In genomic region chr4:128721061-128721648, GRCm38 (mm10) we compare ENCODE assay signal across 14 mouse cellular contexts. TPM values are rescaled to one million over a fixed set of nuclear protein-coding genes. Genes with fewer than 3 reads are reported as not detected.
DNase-seq lines count a peak whose midpoint lies in the region; ATAC-seq and TF ChIP-seq lines count a peak whose summit lies in the region.
"Had no signal": no experiment of that assay in that cellular context is flagged by ENCODE, and none has a peak within 500 bp of the region (broad histone marks: within the 10 kb centered on the region; RNA-seq: fewer than 3 reads in every experiment).

No protein-coding gene starts in this region.

- 0 out of 2 replicates have a peak, but pooled peaks cover 6% of the 10 kb centered on the region for H3K36me3 ChIP-seq in limb, embryonic 10.5 days
- no peaks in the 10 kb centered on the region for H3K36me3 ChIP-seq in stomach, postnatal 0 days (ENCODE audit: control insufficient read depth, insufficient read depth, low read length)
- 0 out of 2 replicates have a peak, but pooled peaks cover 6% of the 10 kb centered on the region for H3K36me3 ChIP-seq in intestine, postnatal 0 days (ENCODE audit: control insufficient read depth, insufficient read depth)
- H3K36me3 ChIP-seq: liver, embryonic 15.5 days; neural tube, embryonic 12.5 days had no signal

- TF ChIP-seq EP300 in stomach, postnatal 0 days (optimal IDR thresholded peaks at IDR 0.05) = no peak

- WGBS in limb, embryonic 10.5 days = 88% methylated on average over 9 of the region's 9 CpGs
- 53% methylated on average over 9 of the region's 9 CpGs for WGBS in stomach, postnatal 0 days
- 82% methylated on average over 9 of the region's 9 CpGs for WGBS in intestine, postnatal 0 days

- H3K27me3 ChIP-seq in limb, embryonic 10.5 days (ENCODE audit: low read depth, poor library complexity, severe bottlenecking) = peaks cover 53% of the 10 kb centered on the region
- H3K27me3 ChIP-seq in stomach, postnatal 0 days (ENCODE audit: control insufficient read depth, insufficient read depth, low read length) = no peaks in the 10 kb centered on the region
- no peaks in the 10 kb centered on the region for H3K27me3 ChIP-seq in intestine, postnatal 0 days (replicated peaks; ENCODE audit: control insufficient read depth, insufficient read depth, low read length)

- H3K4me3 ChIP-seq in left cerebral cortex, adult 2 months = no peak overlapping the region
- no peak overlapping the region for H3K4me3 ChIP-seq in limb, embryonic 10.5 days
- no peak overlapping the region for H3K4me3 ChIP-seq in stomach, postnatal 0 days (ENCODE audit: low read depth, low read length)
- H3K4me3 ChIP-seq in intestine, postnatal 0 days (ENCODE audit: low read depth, low read length) = no peak overlapping the region
- H3K4me3 ChIP-seq: liver, embryonic 15.5 days; neural tube, embryonic 12.5 days had no signal

- DNase-seq in left cerebral cortex, postnatal 4 days = peak; percentile 87
- no peak for DNase-seq in left cerebral cortex, adult 2 months (ENCODE audit: extremely low spot score in 1 of 2, low spot score in 2 of 2)
- peak; percentile 84 to 86 for DNase-seq in cerebellum, postnatal 14 days
- no peak for DNase-seq in limb, embryonic 10.5 days (ENCODE audit: low spot score)
- DNase-seq in stomach, postnatal 0 days (ENCODE audit: low spot score) = no peak
- no peak for DNase-seq in gastrocnemius, postnatal 10 days
- DNase-seq: adrenal gland, postnatal 36 days; gastrocnemius, postnatal 36 days; kidney, adult 11 months; right cerebral cortex, postnatal 4 days had no signal

- no peak overlapping the region for H3K27ac ChIP-seq in left cerebral cortex, adult 2 months
- H3K27ac ChIP-seq in limb, embryonic 10.5 days = 0 out of 2 replicates have a peak overlapping the region, but pooled peaks have one; percentile 32
- H3K27ac ChIP-seq in stomach, postnatal 0 days (replicated peaks) = no peak overlapping the region
- H3K27ac ChIP-seq in intestine, postnatal 0 days (ENCODE audit: low read depth, low read length) = no peak overlapping the region
- H3K27ac ChIP-seq: liver, embryonic 15.5 days had no signal

- peaks cover 82% of the 10 kb centered on the region for H3K4me1 ChIP-seq in limb, embryonic 10.5 days
- H3K4me1 ChIP-seq in stomach, postnatal 0 days (replicated peaks; ENCODE audit: control insufficient read depth, insufficient read depth) = 0 out of 2 replicates have a peak, but pooled peaks cover 2% of the 10 kb centered on the region
- H3K4me1 ChIP-seq in intestine, postnatal 0 days (replicated peaks; ENCODE audit: control insufficient read depth, insufficient read depth, low read length) = no peaks in the 10 kb centered on the region

- intact Hi-C loops in left cerebral cortex, postnatal 4 days (cut with DNase I) = no loop called here
- intact Hi-C loops in left cerebral cortex, adult 2 months (cut with DNase I) = no loop called here

- no peak for TF ChIP-seq CTCF in left cerebral cortex, adult 2 months (IDR thresholded peaks at IDR 0.05)
- no peak for TF ChIP-seq CTCF in stomach, postnatal 0 days (IDR thresholded peaks at IDR 0.05; ENCODE audit: low read depth)
- TF ChIP-seq CTCF in intestine, postnatal 0 days (IDR thresholded peaks at IDR 0.05; ENCODE audit: low read depth) = no peak

- H3K4me2 ChIP-seq in stomach, postnatal 0 days (replicated peaks; ENCODE audit: low read depth) = no peak overlapping the region
- H3K4me2 ChIP-seq in intestine, postnatal 0 days (replicated peaks; ENCODE audit: low read depth) = no peak overlapping the region
- H3K4me2 ChIP-seq: liver, embryonic 15.5 days; neural tube, embryonic 12.5 days had no signal

- H3K9me3 ChIP-seq in limb, embryonic 10.5 days (replicated peaks) = no peaks in the 10 kb centered on the region
- H3K9me3 ChIP-seq in stomach, postnatal 0 days (ENCODE audit: control insufficient read depth, low read length) = no peaks in the 10 kb centered on the region
- no peaks in the 10 kb centered on the region for H3K9me3 ChIP-seq in intestine, postnatal 0 days (ENCODE audit: control insufficient read depth)
- H3K9me3 ChIP-seq: liver, embryonic 15.5 days; neural tube, embryonic 12.5 days had no signal

- 0 out of 2 replicates have a peak overlapping the region, but pooled peaks have one; percentile 2 for H3K9ac ChIP-seq in stomach, postnatal 0 days (ENCODE audit: low read length)
- no peak overlapping the region for H3K9ac ChIP-seq in intestine, postnatal 0 days (ENCODE audit: low read depth, low read length)
- H3K9ac ChIP-seq: liver, embryonic 15.5 days; neural tube, embryonic 12.5 days had no signal

- no peak for ATAC-seq in stomach, postnatal 0 days (ENCODE audit: low FRiP score, low TSS enrichment)
- no peak for ATAC-seq in intestine, postnatal 0 days

RNA-seq across cellular contexts. Expression of gene A3galt2, which starts 34.0 kb away (rescaled TPM):
- total RNA-seq in left cerebral cortex, postnatal 4 days (2021) = 1 to 10 TPM; 1.1 to 1.3 TPM
- under 1 TPM; 0.27 to 0.54 TPM for total RNA-seq in left cerebral cortex, adult 2 months (2021)
- polyA plus RNA-seq in limb, embryonic 10.5 days (2016; fragmentation: Nextera tagmentation; extraction: Ambion mirVana) = 0.10 TPM in 1 of 2 replicates, not detected in the other
- polyA plus RNA-seq in stomach, postnatal 0 days (2015; fragmentation: Nextera tagmentation; extraction: Ambion mirVana) = 0.02 TPM in 1 of 2 replicates, not detected in the other
- total RNA-seq in gastrocnemius, postnatal 10 days (2021) = under 1 TPM in 1 of 2 experiments, not detected in 1; 0.12 TPM
- not detected in 2 replicates for polyA plus RNA-seq in intestine, postnatal 0 days (2015; fragmentation: Nextera tagmentation; extraction: Ambion mirVana)
- total RNA-seq: megakaryocyte progenitor cell, adult 5-6 weeks had no signal
- polyA plus RNA-seq: liver, embryonic 15.5 days had no signal

Comparison
In these comparisons a context has a peak if more than half of its experiments do, and no peak if none do; other contexts are left out.
1. DNase-seq: peak in left cerebral cortex, postnatal 4 days (single experiment) and cerebellum, postnatal 14 days (2 of 2); none in left cerebral cortex, adult 2 months (0 of 2), limb, embryonic 10.5 days (single experiment), stomach, postnatal 0 days (single experiment) and gastrocnemius, postnatal 10 days (single experiment).